Mouse (Mus musculus) bone marrow macrophage, adult 2 months (primary cell): ENCODE data around the gene Map3k5.

Experiments used
- CTCF ChIP-seq: IDR thresholded peaks from 2 replicates; pipeline ENCODE4 v1.5.1; 2012; ENCODE audit warnings: low read depth, mild to moderate bottlenecking, low read length, moderate library complexity
- POLR2A ChIP-seq: IDR thresholded peaks from 2 replicates; pipeline ENCODE4 v1.6.1; 2012; ENCODE audit warnings: mild to moderate bottlenecking, low read depth, low read length, borderline replicate concordance

GRCm38 (mm10) chr10:20101456-20101855 lies 167.2 kb downstream of the Map3k5 start:
- no peak for TF ChIP-seq CTCF
- no peak for TF ChIP-seq POLR2A
